Mouse (Mus musculus) cortical plate, adult 2 months (tissue): Measurements from ENCODE around the gene 4930486L24Rik.

Source experiments
- CTCF ChIP-seq: fragments of 200-500 bp; IDR thresholded peaks from 2 replicates; pipeline ENCODE4 v1.5.1; 2011; ENCODE audit warnings: mild to moderate bottlenecking, control low read depth, low read length; ENCODE audit not compliant: insufficient read depth; ENCODE audit errors: extremely low read depth
- POLR2A ChIP-seq: fragments of 200-500 bp; IDR thresholded peaks from 2 replicates; pipeline ENCODE4 v1.6.1; 2011; ENCODE audit warnings: mild to moderate bottlenecking, low read length, control low read depth; ENCODE audit not compliant: insufficient read depth; ENCODE audit errors: extremely low read depth

DNA sequence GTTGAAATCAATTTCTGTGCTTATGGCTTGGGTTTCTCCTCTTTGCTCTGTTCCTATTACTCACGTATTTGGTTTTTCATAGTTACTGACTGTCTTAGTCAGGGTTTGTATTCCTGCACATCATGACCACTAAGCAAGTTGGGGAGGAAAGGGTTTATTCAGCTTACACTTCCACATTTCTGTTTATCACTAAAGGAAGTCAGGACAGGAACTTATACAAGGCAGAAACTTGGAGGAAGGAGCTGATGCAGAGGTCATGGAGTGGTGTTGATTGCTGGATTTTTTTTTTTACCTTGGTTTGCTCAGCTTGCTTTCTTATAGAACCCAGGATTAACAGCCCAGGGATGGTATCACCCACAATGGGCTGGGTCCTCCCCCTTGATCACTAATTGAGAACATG is 28.0 kb upstream of the 4930486L24Rik start:
- TF ChIP-seq POLR2A (no peak), CTCF (no peak)
